Mouse (Mus musculus) kidney, postnatal 0 days (tissue): ENCODE measurements around the gene Opn4. TPM values are rescaled to one million over a fixed set of nuclear protein-coding genes. Genes with fewer than 3 reads are reported as not detected.

ENCODE experiments used
- ATAC-seq: fragments of 200-750 bp; cut with Nextera tagmentation; replicated peaks from 2 replicates; pipeline ENCODE4 v1.8.0; 2017; ENCODE audit warnings: low read depth, moderate number of reproducible peaks, moderate TSS enrichment, moderate library complexity; ENCODE audit not compliant: low FRiP score
- DNase-seq: peaks from one replicate; pipeline ENCODE4 v3.0.0-alpha.2; 2016; ENCODE audit warnings: low spot score
- H3K27ac ChIP-seq: fragments of 300-500 bp; sonication (generic); 2 replicates; pipeline ENCODE4 v1.5.1; 2014; ENCODE audit warnings: mild to moderate bottlenecking
- H3K27me3 ChIP-seq: fragments of 300-500 bp; sonication (generic); 2 replicates; pipeline ENCODE4 v1.6.1; 2014; ENCODE audit warnings: low read length, mixed read lengths; ENCODE audit not compliant: insufficient read depth
- H3K36me3 ChIP-seq: fragments of 300-500 bp; sonication (generic); 2 replicates; pipeline ENCODE4 v1.6.1; 2014; ENCODE audit warnings: low read length, mixed read lengths; ENCODE audit not compliant: insufficient read depth
- H3K4me1 ChIP-seq: fragments of 300-500 bp; sonication (generic); replicated peaks from 2 replicates; pipeline ENCODE4 v1.6.1; 2014; ENCODE audit warnings: antibody characterized with exemption, low read length, mixed read lengths; ENCODE audit not compliant: insufficient read depth
- H3K4me2 ChIP-seq: fragments of 300-500 bp; sonication (generic); 2 replicates; pipeline ENCODE4 v1.6.1; 2014; ENCODE audit warnings: mild to moderate bottlenecking, low read length, moderate library complexity, mixed read lengths
- H3K4me3 ChIP-seq: fragments of 300-500 bp; sonication (generic); replicated peaks from 2 replicates; pipeline ENCODE4 v1.5.1; 2014; ENCODE audit warnings: low read depth, low read length
- H3K9ac ChIP-seq: fragments of 300-500 bp; sonication (generic); 2 replicates; pipeline ENCODE4 v1.6.1; 2014; ENCODE audit warnings: low read depth, low read length
- H3K9me3 ChIP-seq: fragments of 300-500 bp; sonication (generic); replicated peaks from 2 replicates; pipeline ENCODE4 v1.6.1; 2016; ENCODE audit warnings: low read length, inconsistent platforms, mixed read lengths
- CTCF ChIP-seq: IDR thresholded peaks from 2 replicates; pipeline ENCODE4 v1.5.1; 2016; ENCODE audit warnings: antibody characterized with exemption, low read depth, mild to moderate bottlenecking, moderate library complexity
- WGBS: fragments of 180-500 bp; shearing (Covaris S2); extraction: QIAGEN DNeasy Blood & Tissue Kit; methylation state at CpG from one replicate; pipeline ENCODE4 v1.1.7; 2014; 5-methylcytosine and 5-hydroxymethylcytosine counted together
- polyA plus RNA-seq: library from polyadenylated mRNA; unstranded; fragments of >200 nt; fragmentation: Nextera tagmentation; extraction: Ambion mirVana; gene quantifications from 2 replicates; pipeline ENCODE4 v1.2.1, GENCODE M21; 2015

Opn4 gene
- polyA plus RNA-seq, 1 experiment from 2014 or later = 0.22 TPM

GRCm38 (mm10) chr14:34591741-34592535 lies 8.0 kb downstream of the Opn4 start:
- Histone ChIP-seq H3K9me3 (no peaks in the 10 kb centered on the region), H3K9ac (no peak overlapping the region), H3K4me1 (no peaks in the 10 kb centered on the region), H3K36me3 (no peaks in the 10 kb centered on the region), H3K4me2 (no peak overlapping the region), H3K27ac (no peak overlapping the region), H3K27me3 (no peaks in the 10 kb centered on the region), H3K4me3 (no peak overlapping the region)
- no peak for TF ChIP-seq CTCF
- ATAC-seq (no peak), DNase-seq (no peak)
- WGBS = 59% methylated on average over 15 of the region's 15 CpGs

GRCm38 (mm10) chr14:34590743-34591675 lies 8.9 kb downstream of the Opn4 start:
- H3K27me3 ChIP-seq = no peaks in the 10 kb centered on the region
- WGBS = 68% methylated on average over 24 of the region's 24 CpGs
- no peak overlapping the region for H3K4me2 ChIP-seq
- no peak overlapping the region for H3K4me3 ChIP-seq
- DNase-seq (no peak), ATAC-seq (no peak)
- no peaks in the 10 kb centered on the region for H3K4me1 ChIP-seq
- H3K9ac ChIP-seq = no peak overlapping the region
- H3K36me3 ChIP-seq = no peaks in the 10 kb centered on the region
- TF ChIP-seq CTCF = no peak
- H3K27ac ChIP-seq = no peak overlapping the region
- no peaks in the 10 kb centered on the region for H3K9me3 ChIP-seq

- Histone ChIP-seq H3K27ac (no peak overlapping the region), H3K4me2 (no peak overlapping the region), H3K36me3 (no peaks in the 10 kb centered on the region), H3K4me3 (no peak overlapping the region), H3K9me3 (no peaks in the 10 kb centered on the region), H3K9ac (no peak overlapping the region), H3K27me3 (no peaks in the 10 kb centered on the region), H3K4me1 (no peaks in the 10 kb centered on the region)
- ATAC-seq (no peak), DNase-seq (no peak)
- no peak for TF ChIP-seq CTCF
- WGBS = 91% methylated on average over 5 of the region's 5 CpGs
These were observed 9.8 kb downstream of the Opn4 start for GRCm38 (mm10) chr14:34590017-34590570.

GRCm38 (mm10) chr14:34589185-34589713 lies 10.7 kb downstream of the Opn4 start:
- Histone ChIP-seq H3K36me3 (no peaks in the 10 kb centered on the region), H3K4me1 (no peaks in the 10 kb centered on the region), H3K27me3 (no peaks in the 10 kb centered on the region), H3K4me3 (no peak overlapping the region), H3K27ac (no peak overlapping the region), H3K9me3 (no peaks in the 10 kb centered on the region), H3K4me2 (no peak overlapping the region), H3K9ac (no peak overlapping the region)
- no peak for TF ChIP-seq CTCF
- 89% methylated on average over 8 of the region's 8 CpGs for WGBS
- no peak for DNase-seq
- ATAC-seq = no peak

GRCm38 (mm10) chr14:34588498-34588897 lies 11.4 kb downstream of the Opn4 start, which contains the start of gene Ldb3:
TSS of gene Ldb3 (minus strand) at chr14:34588682.
- no peak within 1 kb of the TSS for H3K4me2 ChIP-seq
- 44% methylated on average over 8 of the region's 8 CpGs for WGBS
- DNase-seq (no peak), ATAC-seq (no peak)
- H3K36me3 ChIP-seq = no peaks in the 10 kb centered on the region
- H3K9ac ChIP-seq = no peak within 1 kb of the TSS
- no peaks in the 10 kb centered on the region for H3K27me3 ChIP-seq
- H3K4me3 ChIP-seq = no peak within 1 kb of the TSS
- no peak for TF ChIP-seq CTCF
- no peaks in the 10 kb centered on the region for H3K4me1 ChIP-seq
- no peak within 1 kb of the TSS for H3K27ac ChIP-seq
- no peaks in the 10 kb centered on the region for H3K9me3 ChIP-seq

GRCm38 (mm10) chr14:34588005-34588404 lies 11.9 kb downstream of the Opn4 start:
- TF ChIP-seq CTCF = no peak
- ATAC-seq = no peak
- no peak for DNase-seq

More at GRCm38 (mm10) chr14:34588005-34588404, 11.9 kb downstream of the Opn4 start:
- Histone ChIP-seq H3K4me3 (no peak overlapping the region), H3K27me3 (no peaks in the 10 kb centered on the region), H3K36me3 (no peaks in the 10 kb centered on the region), H3K27ac (no peak overlapping the region), H3K9ac (no peak overlapping the region), H3K4me1 (no peaks in the 10 kb centered on the region), H3K9me3 (no peaks in the 10 kb centered on the region), H3K4me2 (no peak overlapping the region)
- WGBS = 55% methylated on average over 5 of the region's 5 CpGs
